Mouse (Mus musculus): ENCODE measurements around the gene Stx8.

DNA sequence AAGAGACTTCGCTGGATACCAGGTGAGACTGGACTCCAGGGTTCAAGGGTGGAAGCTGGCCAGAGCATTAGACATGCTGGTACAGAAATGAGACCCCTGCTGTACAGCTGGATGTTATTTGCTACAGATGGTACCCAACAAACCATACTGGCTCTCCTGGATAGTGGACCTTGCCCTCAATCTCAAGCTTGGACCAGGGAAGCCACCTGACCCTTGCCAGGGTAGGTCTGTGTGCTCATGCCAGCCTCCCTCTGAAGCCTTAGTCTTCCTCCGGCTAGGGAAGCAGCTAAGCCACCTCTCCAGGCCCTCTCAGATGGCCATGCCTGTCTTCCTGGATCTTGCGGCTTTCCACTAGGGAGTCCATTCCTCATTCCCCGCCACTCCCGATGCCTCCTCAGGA, 244.7 kb downstream of the Stx8 start:
- no peak for TF ChIP-seq SRF (IDR thresholded peaks at IDR 0.05; ENCODE audit: control insufficient read depth, insufficient read length, low read depth)
- no peak for TF ChIP-seq POLR2A (IDR thresholded peaks at IDR 0.05; ENCODE audit: insufficient read length, low read depth)
- no peak for TF ChIP-seq MYOG (IDR thresholded peaks at IDR 0.05; ENCODE audit: control insufficient read depth in 1 of 3, insufficient read depth in 1 of 3, insufficient read length in 2 of 3, low read depth in 2 of 3)
- no peak for TF ChIP-seq TCF12 (IDR thresholded peaks at IDR 0.05; ENCODE audit: insufficient read depth, poor library complexity, severe bottlenecking)
- TF ChIP-seq MAX (IDR thresholded peaks at IDR 0.05; ENCODE audit: low read depth) = no peak
- TF ChIP-seq POLR2AphosphoS2 (IDR thresholded peaks at IDR 0.05; ENCODE audit: insufficient read length, low read depth) = no peak
- no peak for TF ChIP-seq E2F4 (IDR thresholded peaks at IDR 0.05; ENCODE audit: insufficient read depth)
- no peak for TF ChIP-seq TCF3 (IDR thresholded peaks at IDR 0.05; ENCODE audit: insufficient read length, low read depth)
- TF ChIP-seq CEBPB (IDR thresholded peaks at IDR 0.05; ENCODE audit: insufficient read depth, poor library complexity, severe bottlenecking) = no peak
- TF ChIP-seq MYOD1 (IDR thresholded peaks at IDR 0.05; ENCODE audit: control insufficient read depth in 1 of 3, insufficient read length in 2 of 3, low read depth in 2 of 3) = no peak
- no peak for TF ChIP-seq REST (IDR thresholded peaks at IDR 0.05; ENCODE audit: insufficient read depth, insufficient read length)
- TF ChIP-seq USF1 (IDR thresholded peaks at IDR 0.05; ENCODE audit: low read depth) = no peak

Data from myocyte (in vitro differentiated cells).